Mouse (Mus musculus) cerebellum, adult 2 months (tissue): Measurements from ENCODE around the gene Hoxc5.

ENCODE experiments used
- CTCF ChIP-seq: fragments of 200-500 bp; IDR thresholded peaks from 2 replicates; pipeline ENCODE4 v1.5.1; 2011; ENCODE audit warnings: low read depth, mild to moderate bottlenecking, control low read depth, low read length, moderate library complexity, borderline replicate concordance; ENCODE audit not compliant: insufficient read depth
- POLR2A ChIP-seq: fragments of 200-500 bp; IDR thresholded peaks from 2 replicates; pipeline ENCODE4 v1.6.1; 2011; ENCODE audit warnings: low read length, control low read depth, borderline replicate concordance; ENCODE audit not compliant: insufficient read depth

- TF ChIP-seq POLR2A = no peak
- TF ChIP-seq CTCF = no peak
These were observed 33.3 kb downstream of the Hoxc5 start for GRCm38 (mm10) chr15:103000501-103000901.
